Mouse (Mus musculus): Measurements from ENCODE around the gene Lars2. TPM values are rescaled to one million over a fixed set of nuclear protein-coding genes. Genes with fewer than 3 reads are reported as not detected.
"Not testable (repeated sequence)": the region's sequence is repeated elsewhere in the genome, so short reads cannot be mapped to it uniquely, and the experiment has no call there.

Lars2 gene
- polyA plus RNA-seq, 1 experiment from 2014 or later: 788 TPM

- Histone ChIP-seq H3K4me2 (no peak overlapping the region), H3K36me3 (no peaks in the 10 kb centered on the region), H3K27me3 (replicated peaks) (0 out of 2 replicates have a peak, but pooled peaks cover 3% of the 10 kb centered on the region), H3K9ac (no peak overlapping the region), H3K27ac (no peak overlapping the region), H3K4me3 (no peak overlapping the region), H3K4me1 (peaks cover 25% of the 10 kb centered on the region), H3K9me3 (replicated peaks) (no peaks in the 10 kb centered on the region)
- 61% methylated on average over 1 of the region's 1 CpGs for WGBS (ENCODE audit: insufficient replicate concordance)
- ATAC-seq: no peak
These were observed 1.4 kb upstream of the Lars2 start for GRCm38 (mm10) chr9:123365353-123365752.

- Histone ChIP-seq H3K9ac (peak overlapping the region; percentile 40; the same call in 1 of the 2 replicates), H3K27ac (0 out of 2 replicates have a peak overlapping the region, but pooled peaks have one; percentile 26), H3K27me3 (replicated peaks) (0 out of 2 replicates have a peak, but pooled peaks cover 3% of the 10 kb centered on the region), H3K4me2 (peak overlapping the region; percentile 82), H3K36me3 (no peaks in the 10 kb centered on the region), H3K4me1 (peaks cover 25% of the 10 kb centered on the region), H3K9me3 (replicated peaks) (no peaks in the 10 kb centered on the region), H3K4me3 (peak overlapping the region; percentile 78)
- 31% methylated on average over 9 of the region's 9 CpGs for WGBS (ENCODE audit: insufficient replicate concordance)
- peak; percentile 52 for ATAC-seq
These were observed 602 bp upstream of the Lars2 start for GRCm38 (mm10) chr9:123365942-123366707.

DNA sequence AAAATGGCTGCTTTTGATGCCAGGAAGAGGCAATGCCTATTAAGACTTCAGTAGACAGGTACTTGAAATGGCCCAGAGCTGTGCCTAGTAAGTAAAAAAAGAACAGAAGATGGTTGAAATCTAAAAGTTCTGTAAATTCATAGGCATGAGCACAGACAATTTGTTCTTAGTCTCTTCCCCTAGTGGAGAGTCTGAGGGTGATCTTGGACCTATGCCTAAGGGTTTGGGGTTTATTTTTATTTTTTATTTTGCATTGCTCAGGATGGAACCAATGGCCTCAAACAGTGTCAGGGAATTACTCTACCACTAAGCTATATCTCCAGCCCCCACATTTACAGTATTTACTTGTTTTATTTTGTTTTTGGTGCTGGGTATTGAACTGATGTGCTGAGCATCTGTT is 909 bp downstream of the Lars2 start:
- H3K4me2 ChIP-seq: peak overlapping the region; percentile 82
- no peaks in the 10 kb centered on the region for H3K9me3 ChIP-seq (replicated peaks)

GRCm38 (mm10) chr9:123382399-123382798 is 15.7 kb downstream of the Lars2 start:
- no peak overlapping the region for H3K9ac ChIP-seq
- no peak overlapping the region for H3K4me2 ChIP-seq
- 68% methylated on average over 5 of the region's 5 CpGs for WGBS (ENCODE audit: insufficient replicate concordance)
- no peak overlapping the region for H3K27ac ChIP-seq
- H3K4me3 ChIP-seq: no peak overlapping the region
- no peaks in the 10 kb centered on the region for H3K27me3 ChIP-seq (replicated peaks)
- ATAC-seq: no peak
- H3K9me3 ChIP-seq (replicated peaks): no peaks in the 10 kb centered on the region
- H3K4me1 ChIP-seq: peaks cover 12% of the 10 kb centered on the region
- peaks cover 64% of the 10 kb centered on the region for H3K36me3 ChIP-seq

More for the DNA sequence above, 909 bp downstream of the Lars2 start:
- H3K27ac ChIP-seq: peak overlapping the region; percentile 87
- peak overlapping the region; percentile 78 for H3K4me3 ChIP-seq
- 0 out of 2 replicates have a peak, but pooled peaks cover 3% of the 10 kb centered on the region for H3K27me3 ChIP-seq (replicated peaks)
- no peak for ATAC-seq
- H3K9ac ChIP-seq: peak overlapping the region; percentile 80
- peaks cover 25% of the 10 kb centered on the region for H3K4me1 ChIP-seq
- H3K36me3 ChIP-seq: peaks cover 11% of the 10 kb centered on the region

GRCm38 (mm10) chr9:123384696-123385095 is 18.0 kb downstream of the Lars2 start:
- Histone ChIP-seq H3K4me2 (no peak overlapping the region), H3K27ac (no peak overlapping the region), H3K4me3 (no peak overlapping the region), H3K36me3 (peaks cover 57% of the 10 kb centered on the region), H3K9me3 (replicated peaks) (no peaks in the 10 kb centered on the region), H3K9ac (no peak overlapping the region), H3K4me1 (peaks cover 12% of the 10 kb centered on the region), H3K27me3 (replicated peaks) (no peaks in the 10 kb centered on the region)
- WGBS (ENCODE audit: insufficient replicate concordance): 92% methylated on average over 3 of the region's 3 CpGs
- ATAC-seq: no peak

GRCm38 (mm10) chr9:123385352-123386198 is 18.8 kb downstream of the Lars2 start:
- H3K9me3 ChIP-seq (replicated peaks): no peaks in the 10 kb centered on the region
- ATAC-seq: no peak
- no peak overlapping the region for H3K4me2 ChIP-seq
- 78% methylated on average over 5 of the region's 5 CpGs for WGBS (ENCODE audit: insufficient replicate concordance)
- H3K27ac ChIP-seq: no peak overlapping the region
- H3K9ac ChIP-seq: no peak overlapping the region
- H3K27me3 ChIP-seq (replicated peaks): no peaks in the 10 kb centered on the region
- peaks cover 12% of the 10 kb centered on the region for H3K4me1 ChIP-seq
- no peak overlapping the region for H3K4me3 ChIP-seq
- H3K36me3 ChIP-seq: peaks cover 55% of the 10 kb centered on the region

- Histone ChIP-seq H3K27me3 (replicated peaks) (no peaks in the 10 kb centered on the region), H3K9me3 (replicated peaks) (no peaks in the 10 kb centered on the region), H3K27ac (no peak overlapping the region), H3K4me3 (no peak overlapping the region), H3K4me1 (peaks cover 12% of the 10 kb centered on the region), H3K4me2 (0 out of 2 replicates have a peak overlapping the region, but pooled peaks have one; percentile 4), H3K9ac (no peak overlapping the region), H3K36me3 (peaks cover 48% of the 10 kb centered on the region)
- 52% methylated on average over 3 of the region's 3 CpGs for WGBS (ENCODE audit: insufficient replicate concordance)
- ATAC-seq: peak; percentile 90
These were observed 19.6 kb downstream of the Lars2 start for GRCm38 (mm10) chr9:123386347-123386746.

DNA sequence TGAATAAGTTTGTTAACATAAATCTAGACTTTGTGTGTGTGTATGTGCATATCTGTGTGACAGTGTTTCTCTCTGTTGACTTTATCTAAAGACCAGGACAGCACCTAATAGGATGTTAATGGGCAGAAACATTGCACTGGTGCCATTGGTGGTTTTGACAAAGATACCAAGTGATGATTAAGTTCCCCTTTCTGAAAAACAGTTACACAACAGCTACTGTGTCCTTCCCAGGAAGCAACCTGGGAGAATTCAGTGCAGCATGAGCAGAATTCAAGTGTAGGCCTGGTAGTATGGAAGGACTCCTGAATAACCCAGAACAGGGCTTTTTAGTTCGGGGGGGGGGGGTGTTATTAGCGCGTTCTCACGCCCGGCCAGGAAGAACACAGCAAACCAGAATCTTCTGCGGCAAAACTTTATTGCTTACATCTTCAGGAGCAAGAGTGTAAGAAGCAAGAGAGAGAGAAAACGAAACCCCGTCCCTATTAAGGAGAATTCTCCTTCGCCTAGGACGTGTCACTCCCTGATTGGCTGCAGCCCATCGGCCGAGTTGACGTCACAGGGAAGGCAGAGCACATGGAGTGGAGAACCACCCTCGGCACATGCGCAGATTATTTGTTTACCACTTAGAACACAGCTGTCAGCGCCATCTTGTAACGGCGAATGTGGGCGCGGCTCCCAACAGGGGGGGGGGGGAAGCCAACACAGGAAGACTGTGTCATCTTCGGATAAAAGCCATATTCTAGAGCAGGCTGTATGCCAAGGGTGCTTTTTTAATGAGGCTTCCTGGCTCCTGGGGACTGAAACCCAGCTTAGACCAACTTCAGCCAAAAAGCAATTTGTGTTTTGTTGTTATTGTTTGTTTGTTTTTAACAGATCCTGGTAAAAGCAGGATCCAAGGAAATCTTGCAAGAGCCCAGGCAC is 21.6 kb downstream of the Lars2 start:
- Histone ChIP-seq H3K4me1 (peaks cover 12% of the 10 kb centered on the region), H3K36me3 (peaks cover 37% of the 10 kb centered on the region)
- not testable (repeated sequence) for H3K9ac ChIP-seq; H3K27me3 ChIP-seq (replicated peaks); H3K4me3 ChIP-seq; H3K27ac ChIP-seq; ATAC-seq; H3K9me3 ChIP-seq (replicated peaks); H3K4me2 ChIP-seq
- 93% methylated on average over 19 of the region's 21 CpGs for WGBS (ENCODE audit: insufficient replicate concordance)

DNA sequence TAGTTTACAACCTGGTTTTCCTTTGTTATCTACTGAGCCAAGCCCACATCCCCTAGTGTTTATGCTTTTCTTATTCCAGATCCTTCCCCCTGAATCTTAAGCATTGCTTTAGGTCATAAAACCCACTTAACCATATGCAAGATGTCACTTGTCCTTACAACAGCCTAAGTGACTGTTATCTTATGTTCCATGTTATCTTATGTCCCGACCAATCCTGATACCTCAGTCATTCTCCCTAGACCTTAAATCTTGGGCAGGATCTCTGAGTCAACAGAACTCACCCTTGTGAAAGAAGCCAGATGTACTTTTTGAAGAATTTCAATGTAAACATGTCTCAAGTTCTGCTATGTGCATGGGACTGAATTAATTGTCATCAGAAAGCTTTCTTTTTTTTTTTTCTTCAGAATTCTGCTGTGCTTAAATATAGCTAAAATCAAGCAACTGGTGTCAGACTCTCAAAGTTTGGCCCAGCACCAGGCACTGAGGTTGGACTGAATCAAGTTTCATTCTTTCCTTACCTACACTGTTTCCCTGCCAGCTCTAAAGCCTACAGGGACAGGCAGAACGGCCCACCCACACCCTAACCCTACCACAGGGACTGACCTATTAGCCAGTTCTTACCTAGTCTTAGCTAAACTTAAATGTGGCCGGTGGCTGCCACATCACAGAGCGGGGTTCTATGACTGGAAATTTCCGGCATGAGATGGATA is 24.6 kb downstream of the Lars2 start:
- Histone ChIP-seq H3K4me3 (no peak overlapping the region), H3K27ac (no peak overlapping the region), H3K27me3 (replicated peaks) (no peaks in the 10 kb centered on the region), H3K36me3 (peaks cover 40% of the 10 kb centered on the region), H3K9me3 (replicated peaks) (no peaks in the 10 kb centered on the region), H3K9ac (no peak overlapping the region), H3K4me2 (no peak overlapping the region), H3K4me1 (peaks cover 4% of the 10 kb centered on the region)
- WGBS (ENCODE audit: insufficient replicate concordance): 64% methylated on average over 5 of the region's 5 CpGs
- ATAC-seq: no peak

GRCm38 (mm10) chr9:123394856-123395255 is 28.1 kb downstream of the Lars2 start:
- H3K27ac ChIP-seq: no peak overlapping the region
- H3K4me2 ChIP-seq: no peak overlapping the region
- H3K27me3 ChIP-seq (replicated peaks): no peaks in the 10 kb centered on the region
- no peak for ATAC-seq
- H3K9ac ChIP-seq: no peak overlapping the region
- H3K36me3 ChIP-seq: peaks cover 32% of the 10 kb centered on the region
- no peak overlapping the region for H3K4me3 ChIP-seq
- no peaks in the 10 kb centered on the region for H3K9me3 ChIP-seq (replicated peaks)
- WGBS (ENCODE audit: insufficient replicate concordance): 46% methylated on average over 6 of the region's 6 CpGs
- H3K4me1 ChIP-seq: no peaks in the 10 kb centered on the region

GRCm38 (mm10) chr9:123397701-123398100 is 31.0 kb downstream of the Lars2 start:
- H3K36me3 ChIP-seq: peaks cover 41% of the 10 kb centered on the region
- no peaks in the 10 kb centered on the region for H3K27me3 ChIP-seq (replicated peaks)
- 70% methylated on average over 6 of the region's 6 CpGs for WGBS (ENCODE audit: insufficient replicate concordance)
- no peak for ATAC-seq
- no peaks in the 10 kb centered on the region for H3K9me3 ChIP-seq (replicated peaks)
- no peak overlapping the region for H3K27ac ChIP-seq
- H3K4me3 ChIP-seq: no peak overlapping the region
- H3K4me1 ChIP-seq: no peaks in the 10 kb centered on the region
- no peak overlapping the region for H3K4me2 ChIP-seq
- H3K9ac ChIP-seq: no peak overlapping the region
